Mouse (Mus musculus) embryonic facial prominence, embryonic 11.5 days (tissue): ENCODE results near the gene Cfap74. TPM values are rescaled to one million over a fixed set of nuclear protein-coding genes. Genes with fewer than 3 reads are reported as not detected.

Experiments
- polyA plus RNA-seq: library from polyadenylated mRNA; unstranded; fragments of >200 nt; fragmentation: Nextera tagmentation; extraction: Ambion mirVana; gene quantifications from 2 replicates; pipeline ENCODE4 v1.2.1, GENCODE M21; 2014

Cfap74 gene
- polyA plus RNA-seq, 1 experiment from 2014 or later = 5.6 TPM

Other genes starting within 250 kb of the Cfap74 start
- 15.4 and 15.9 TPM in 2 replicates for gene Ski, start 186.6 kb upstream of the Cfap74 start, polyA plus RNA-seq
- gene Faap20, start 159.4 kb upstream of the Cfap74 start, polyA plus RNA-seq = 87.8 and 93.4 TPM in 2 replicates
- gene Prkcz, start 47.8 kb upstream of the Cfap74 start, polyA plus RNA-seq = 8.1 and 12.9 TPM in 2 replicates
- not detected in 2 replicates for gene Gabrd, start 11.1 kb upstream of the Cfap74 start, polyA plus RNA-seq
- not detected in 2 replicates for gene Tmem52, start 59.9 kb downstream of the Cfap74 start, polyA plus RNA-seq
- 677 and 691 TPM in 2 replicates for gene Gnb1, start 82.2 kb downstream of the Cfap74 start, polyA plus RNA-seq
- gene Nadk, start 153.2 kb downstream of the Cfap74 start, polyA plus RNA-seq = 110 and 112 TPM in 2 replicates
- 14.6 and 16.2 TPM in 2 replicates for gene Slc35e2, start 192.2 kb downstream of the Cfap74 start, polyA plus RNA-seq
- 65.3 and 71.2 TPM in 2 replicates for gene Cdk11b, start 215.7 kb downstream of the Cfap74 start, polyA plus RNA-seq
- not detected in 2 replicates for gene Gm10563, start 236.2 kb downstream of the Cfap74 start, polyA plus RNA-seq
- gene Mmp23, start 244.2 kb downstream of the Cfap74 start, polyA plus RNA-seq = 6.3 and 8.7 TPM in 2 replicates